Mouse (Mus musculus) layer of hippocampus, adult 8-10 months (tissue): ENCODE results near the gene Mon1b. TPM values are rescaled to one million over a fixed set of nuclear protein-coding genes. Genes with fewer than 3 reads are reported as not detected.

Experiments used
- DNase-seq, 2 experiments: peaks; one replicate each; pipeline ENCODE4 v3.0.0; 2022; ENCODE audit warnings: low spot score in 2 of 2
- total RNA-seq, 4 experiments: library from RNA; stranded (reverse); gene quantifications; 2 replicates each; pipeline ENCODE4 v1.2.4; 2022

Mon1b gene
- total RNA-seq, 4 experiments from 2014 or later = 21.5 to 24.3 (median 23.7) TPM

DNA sequence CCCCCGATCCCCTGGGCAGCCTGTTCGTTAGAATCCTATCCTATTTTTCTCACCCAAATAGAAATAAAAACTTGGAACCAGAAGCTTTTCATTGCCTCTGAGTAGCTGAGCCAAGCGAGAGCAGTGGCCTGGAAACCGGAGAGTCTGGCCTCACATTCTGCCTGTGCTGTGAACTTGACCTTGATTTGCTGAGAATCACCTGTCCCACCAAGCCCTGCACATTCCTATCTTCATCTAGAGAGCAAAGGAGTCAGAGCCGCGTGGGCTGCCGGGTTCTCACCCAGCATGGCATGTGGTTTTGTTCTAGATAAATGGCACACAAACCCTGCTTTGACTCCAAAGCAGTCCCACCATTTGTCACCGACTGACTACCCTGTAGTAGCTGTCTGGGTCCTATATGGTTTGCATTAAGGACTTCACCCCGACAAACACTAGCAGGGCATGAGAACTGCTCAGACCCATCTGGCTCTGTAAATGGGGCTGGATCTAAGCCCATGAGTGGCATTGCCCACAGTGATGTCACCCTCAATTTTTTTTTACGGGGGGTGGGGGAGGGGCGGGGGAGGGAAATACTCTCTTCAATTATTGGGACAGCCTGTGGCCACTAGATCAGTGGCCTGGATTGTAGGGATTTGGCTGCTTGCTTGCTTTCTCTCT, 37.3 kb downstream of the Mon1b start:
- no peak for DNase-seq

DNA sequence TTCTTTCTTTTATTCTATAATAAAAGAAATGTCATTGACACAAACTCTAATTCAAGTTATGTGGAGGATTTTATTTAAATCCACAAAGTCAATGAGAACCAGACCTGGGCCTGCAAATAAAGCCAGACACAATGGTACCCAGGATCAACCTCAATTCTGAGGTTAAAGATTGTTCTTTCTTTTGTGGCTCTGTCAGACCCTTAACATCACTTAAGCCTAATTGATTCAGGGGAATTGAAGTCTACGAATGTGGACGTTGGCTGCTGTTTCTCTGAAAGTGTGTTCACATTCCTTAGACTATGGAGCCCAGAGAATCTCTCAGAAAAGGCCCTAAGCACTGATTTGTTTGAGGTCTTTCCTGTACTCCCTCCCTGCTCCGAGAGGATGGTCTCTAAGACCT, 37.9 kb downstream of the Mon1b start:
- no peak for DNase-seq

DNA sequence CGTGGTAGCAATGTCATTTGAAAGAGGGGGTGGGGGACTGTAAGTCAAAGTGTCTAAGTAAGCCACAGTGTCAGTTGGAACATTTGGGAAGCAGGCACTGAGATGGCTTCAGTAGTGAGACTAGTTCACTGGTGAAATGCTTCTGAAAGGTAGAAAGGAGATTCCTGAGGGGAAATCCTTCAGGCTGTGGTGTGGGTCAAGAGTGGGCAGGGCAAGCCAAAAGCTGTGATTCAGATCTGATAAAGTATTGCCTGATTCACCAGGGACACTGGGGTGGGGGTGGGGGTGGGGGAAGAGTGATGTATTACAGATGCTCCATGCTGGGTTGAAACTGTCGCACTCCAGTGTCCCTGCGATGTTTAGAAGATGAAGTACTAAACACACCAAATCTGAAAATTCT, 39.2 kb downstream of the Mon1b start:
- DNase-seq = no peak

DNA sequence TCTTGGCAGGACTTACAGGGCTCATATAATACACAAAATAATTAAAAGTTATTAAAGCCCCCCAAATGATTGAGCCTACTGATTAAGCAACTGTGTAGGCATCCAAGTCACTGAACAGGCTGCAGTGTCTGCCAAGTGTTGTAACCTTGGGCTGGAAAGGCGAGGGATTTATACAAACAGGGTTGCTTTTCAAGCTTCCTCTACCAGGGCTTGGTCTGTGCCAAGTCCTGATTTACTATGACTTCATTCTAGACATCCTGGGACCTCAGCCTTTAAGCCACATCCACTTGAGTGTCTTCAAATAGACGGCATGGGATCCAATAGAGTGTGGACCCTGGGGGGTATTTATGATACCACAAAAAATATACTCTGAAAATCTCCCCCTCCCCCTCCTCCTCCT, 39.9 kb downstream of the Mon1b start:
- no peak for DNase-seq

DNA sequence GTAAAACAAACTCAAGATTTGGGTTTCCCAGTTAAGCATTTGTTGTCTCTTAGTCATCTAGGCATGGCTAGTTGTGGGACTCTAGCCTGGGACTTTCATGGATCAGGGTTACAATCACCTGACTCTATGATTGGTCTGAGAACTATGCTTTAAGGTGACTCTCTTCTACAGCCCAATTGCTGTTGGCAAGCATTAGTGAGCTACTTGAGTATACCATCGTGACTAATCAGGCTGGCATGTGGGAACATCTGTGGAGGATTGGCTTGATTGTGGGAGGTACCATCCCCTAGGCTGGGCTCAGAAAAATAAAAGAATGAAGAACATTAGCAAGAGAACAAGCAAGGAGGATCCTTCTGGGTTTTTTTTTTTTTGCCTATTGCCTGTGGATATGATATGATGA, 41.4 kb downstream of the Mon1b start:
- DNase-seq = no peak

DNA sequence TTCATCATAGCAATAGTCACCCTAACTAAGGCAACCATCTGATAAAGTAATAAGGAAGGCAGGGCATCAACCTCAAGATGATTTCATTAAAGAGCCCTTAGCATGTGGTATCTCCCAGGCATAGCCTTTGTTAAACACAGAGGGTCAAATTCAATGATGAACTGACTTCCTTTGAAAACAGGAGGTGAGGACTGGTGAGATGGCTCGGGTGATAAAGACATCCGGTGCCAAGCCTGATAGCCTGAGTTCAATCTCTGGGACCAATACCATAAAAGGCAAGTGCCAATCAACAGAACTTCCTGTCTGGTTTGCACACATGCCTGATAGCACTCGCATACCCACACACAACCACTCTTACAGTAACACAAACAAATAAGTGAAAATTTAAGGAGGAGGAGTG, 44.0 kb downstream of the Mon1b start:
- DNase-seq = no peak

DNA sequence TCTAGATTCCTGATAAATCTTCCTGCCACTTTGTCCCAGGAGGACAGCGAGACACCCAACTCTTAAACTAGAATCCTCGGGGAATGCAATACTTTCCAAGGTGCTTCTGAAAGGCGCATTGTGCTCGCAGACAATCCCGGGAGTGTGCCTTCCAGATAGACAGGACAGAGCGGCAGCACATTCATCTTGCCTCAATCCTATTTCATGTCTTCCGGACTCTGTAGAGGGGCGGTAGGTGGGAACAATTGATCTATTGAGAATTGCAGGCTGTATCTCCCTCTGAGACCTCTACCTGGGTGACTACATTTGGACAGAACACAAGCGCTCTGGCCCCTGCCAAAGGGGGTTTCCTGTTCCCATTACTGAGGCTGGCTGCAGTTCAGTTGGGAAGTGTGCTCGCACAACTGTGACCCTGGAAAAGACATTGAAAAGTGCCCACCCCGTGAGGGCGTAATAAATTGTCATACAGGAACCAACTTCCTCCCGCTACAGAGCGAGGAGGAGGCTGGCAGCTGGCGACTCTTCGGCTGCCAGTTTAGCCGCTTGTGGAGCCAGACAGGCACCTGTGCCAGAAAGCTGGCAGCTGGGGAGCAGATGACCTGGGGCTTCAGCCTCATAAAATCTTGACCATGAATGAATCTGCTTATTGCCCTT, 52.6 kb downstream of the Mon1b start:
- DNase-seq = no peak

DNA sequence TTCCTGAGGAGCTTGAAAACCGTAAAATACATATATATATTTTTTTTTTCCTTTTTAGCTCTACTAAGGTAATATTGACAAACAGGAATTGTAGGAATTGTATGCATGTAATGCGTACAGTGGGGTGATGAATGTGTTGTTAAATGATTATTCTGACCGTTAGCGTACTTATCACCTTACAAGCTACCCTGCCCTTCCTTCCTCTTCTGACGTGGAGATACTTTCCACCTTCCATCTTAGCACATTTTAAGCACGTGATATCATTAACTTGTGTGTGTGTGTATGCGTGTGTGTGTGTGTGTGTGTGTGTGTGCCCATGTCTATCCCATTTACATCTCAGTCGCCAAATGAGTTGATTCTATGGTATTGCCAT, 53.1 kb downstream of the Mon1b start:
- no peak for DNase-seq

DNA sequence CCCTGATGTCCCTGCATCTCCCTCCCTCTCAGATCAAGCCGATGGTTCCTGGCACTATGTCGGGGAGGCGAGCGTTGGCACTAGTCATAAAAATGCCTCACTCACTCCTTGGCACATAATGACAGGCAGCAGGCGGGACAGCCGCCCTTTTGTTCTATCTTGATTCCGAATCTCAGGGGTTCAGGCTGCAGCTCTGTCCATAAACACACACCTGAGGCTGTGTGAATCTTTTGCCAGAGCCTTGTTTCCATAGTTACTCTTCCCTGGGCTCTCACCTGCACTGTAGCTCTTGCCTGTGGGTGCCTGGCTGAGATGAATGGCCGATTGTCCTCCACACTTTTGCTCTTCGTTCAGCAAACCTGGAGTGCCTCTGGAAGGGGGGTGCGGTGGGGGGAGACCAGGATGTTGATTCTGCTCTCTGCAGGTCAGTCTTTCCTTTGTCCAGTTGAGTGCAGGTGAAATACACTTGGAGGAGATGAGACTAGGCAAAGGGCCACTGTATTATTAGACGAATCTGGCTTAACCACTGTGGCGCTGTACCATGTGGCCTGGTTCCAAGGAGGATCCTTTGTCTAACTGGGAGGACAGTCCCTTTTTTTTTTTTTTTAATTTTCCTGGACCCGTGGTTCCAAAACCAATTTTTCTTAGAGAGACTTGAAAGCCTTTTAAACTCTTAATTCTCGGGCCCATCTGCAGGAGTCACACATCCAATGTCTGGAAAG, 56.4 kb downstream of the Mon1b start:
- no peak for DNase-seq

Other genes starting within 250 kb of the Mon1b start
- under 1 TPM in 2 of 4 experiments, not detected in 2; 0.64 to 0.67 TPM for gene Syce1l, start 7.6 kb downstream of the Mon1b start, total RNA-seq
- gene Adamts18, start 213.2 kb downstream of the Mon1b start, total RNA-seq = under 1 TPM; 0.48 to 0.91 (median 0.73) TPM